Mouse (Mus musculus): Measurements from ENCODE around the gene Col17a1.

Gene Col17a1

DNA sequence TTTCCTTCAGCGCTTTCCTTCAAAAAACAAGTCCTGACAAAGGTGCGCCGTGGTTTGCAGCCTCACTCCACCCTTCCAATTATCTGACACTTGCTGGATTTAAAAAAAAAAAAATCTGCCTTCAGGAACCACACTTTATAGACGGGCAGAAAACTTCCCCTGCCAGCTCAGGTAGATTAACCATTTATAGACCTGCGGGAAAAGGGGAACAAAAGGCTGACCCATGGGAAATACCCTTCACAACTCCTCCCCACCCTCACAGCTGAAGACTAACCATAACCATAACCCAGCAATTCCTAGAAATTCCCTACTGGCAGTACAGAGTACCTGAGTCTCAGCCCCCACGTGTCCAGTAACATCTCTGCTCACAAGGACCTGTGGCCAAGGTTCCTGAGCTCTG lies at the start of gene Col17a1:
Col17a1 (minus strand) TSS at position 101 of the 400 bp plus-strand sequence.
- DNase-seq (ENCODE audit: low spot score): no peak

DNA sequence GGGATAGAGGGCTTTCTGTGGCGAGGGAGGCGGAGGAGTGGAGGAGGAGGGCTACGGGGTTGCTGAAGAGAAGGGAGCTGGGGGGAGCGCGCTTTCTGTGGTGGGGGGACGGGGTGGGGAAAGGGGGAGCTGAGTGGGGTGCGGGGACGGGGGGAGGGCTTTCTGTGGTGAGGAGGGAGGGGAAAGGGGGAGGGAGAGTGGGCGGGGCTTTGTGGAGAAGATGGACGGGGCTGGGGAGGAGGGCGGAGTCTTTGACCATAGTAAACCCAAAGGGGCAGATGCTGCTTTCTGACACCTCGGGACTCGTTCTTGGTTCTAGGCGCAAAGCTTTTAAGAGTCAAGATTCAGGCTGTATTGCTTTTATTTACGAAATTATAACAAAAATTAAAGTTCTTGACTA lies 40.0 kb upstream of the Col17a1 start:
- DNase-seq (ENCODE audit: low spot score): peak; percentile 64

DNA sequence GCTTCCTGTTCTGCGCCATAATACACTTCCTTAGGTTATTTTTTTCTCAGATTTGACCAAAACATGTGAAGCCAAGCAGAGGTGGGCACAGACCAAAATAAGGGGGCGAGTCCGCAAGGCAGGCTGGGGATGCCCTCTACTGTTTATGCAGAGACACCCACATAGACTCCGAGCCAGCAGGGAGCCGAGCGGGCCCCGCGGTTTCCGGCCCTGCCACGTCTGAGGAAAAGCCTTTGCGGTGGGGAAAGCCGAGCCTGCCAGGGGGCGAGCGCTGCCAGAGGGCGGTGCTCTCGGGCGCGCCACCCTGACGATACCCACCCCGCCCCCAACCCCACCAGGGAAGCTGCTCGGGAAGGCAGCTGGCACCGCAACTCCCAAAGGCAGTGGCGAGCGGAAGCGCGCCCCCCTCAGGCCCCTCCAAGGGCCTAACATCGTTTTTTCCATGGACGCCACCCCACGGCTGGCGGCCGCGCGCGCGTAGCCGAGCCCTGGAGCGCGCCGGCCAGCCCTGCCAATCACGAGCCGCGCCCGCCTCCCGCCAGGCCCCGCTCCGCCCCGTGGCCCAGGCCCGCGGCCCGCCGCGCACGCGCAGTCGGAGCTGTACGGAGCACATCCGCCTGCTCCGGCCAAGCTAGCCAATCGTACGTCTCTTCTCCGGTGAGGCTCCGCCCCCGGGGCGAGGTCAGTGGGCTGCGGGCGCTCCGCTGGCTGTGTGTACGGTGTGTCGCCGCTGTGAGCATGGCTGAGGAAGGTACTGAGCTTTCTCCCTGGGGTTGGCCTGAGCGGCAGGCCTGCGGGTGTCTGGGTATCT lies 39.4 kb upstream of the Col17a1 start, which contains the start of gene Sfr1:
Sfr1 (plus strand) TSS at position 612 of the 811 bp plus-strand sequence.
- DNase-seq (ENCODE audit: low spot score): peak; percentile 99

DNA sequence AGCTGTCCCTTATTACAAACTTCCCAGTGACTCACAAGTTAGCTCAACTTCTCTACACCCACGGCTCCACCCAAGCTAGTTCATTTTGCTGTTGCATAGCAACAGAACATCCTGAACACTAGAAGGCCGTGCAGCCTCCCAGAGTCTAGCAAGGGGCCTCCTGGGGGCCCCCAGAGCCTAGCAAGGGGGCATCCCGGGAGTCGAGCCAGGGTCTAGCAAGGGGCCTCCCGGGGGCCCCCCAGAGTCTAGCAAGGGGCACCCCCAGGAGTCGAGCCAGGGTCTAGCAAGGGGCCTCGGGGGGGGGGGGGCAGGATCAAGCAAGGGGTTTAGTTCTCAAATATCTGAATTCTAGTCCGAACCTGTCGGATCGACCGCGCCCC lies 38.8 kb upstream of the Col17a1 start:
- peak; percentile 76 for DNase-seq (ENCODE audit: low spot score)

DNA sequence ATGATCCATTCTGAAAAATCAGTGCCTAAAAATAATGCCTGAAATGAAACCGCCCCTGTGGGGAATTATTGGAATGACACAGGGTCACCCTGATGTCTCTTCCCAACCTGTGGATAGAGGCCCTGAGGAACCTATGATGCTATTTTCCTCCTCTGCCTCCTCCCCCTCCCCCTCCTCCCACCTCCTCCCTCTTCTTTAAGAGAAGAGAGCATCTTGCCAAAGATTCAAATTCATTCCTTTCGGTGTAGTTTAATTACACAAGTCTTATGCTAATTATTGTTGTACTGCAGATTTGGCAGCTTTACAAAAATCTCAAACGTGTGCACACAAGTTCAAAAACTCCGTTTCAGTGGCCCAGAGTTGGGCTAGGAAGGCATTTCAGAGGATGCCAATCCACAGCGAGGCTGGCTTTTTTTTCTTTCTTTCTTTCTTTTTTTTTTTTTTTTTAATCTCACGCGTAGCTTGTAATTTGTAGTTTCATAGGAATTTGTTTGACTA lies 33.8 kb upstream of the Col17a1 start:
- DNase-seq (ENCODE audit: low spot score): no peak

DNA sequence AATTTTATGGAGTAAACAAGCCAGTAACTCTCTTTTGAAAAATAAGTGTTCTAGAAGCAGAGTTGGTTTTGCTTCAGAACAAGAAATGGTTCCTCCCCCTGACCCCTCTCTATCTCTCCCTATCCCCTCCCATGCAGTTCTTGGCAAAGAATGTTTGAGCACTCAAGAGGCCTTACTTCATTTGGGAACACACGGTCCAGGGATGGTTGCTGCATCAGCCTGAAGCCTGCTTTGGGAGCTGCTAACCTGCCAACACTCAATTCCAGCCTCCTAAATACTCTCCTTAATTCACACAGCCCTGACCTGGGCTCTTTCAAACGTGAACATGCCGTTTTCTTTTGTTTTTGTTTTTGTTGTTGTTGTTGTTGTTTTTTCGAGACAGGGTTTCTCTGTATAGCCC lies 33.0 kb upstream of the Col17a1 start:
- DNase-seq (ENCODE audit: low spot score): no peak

DNA sequence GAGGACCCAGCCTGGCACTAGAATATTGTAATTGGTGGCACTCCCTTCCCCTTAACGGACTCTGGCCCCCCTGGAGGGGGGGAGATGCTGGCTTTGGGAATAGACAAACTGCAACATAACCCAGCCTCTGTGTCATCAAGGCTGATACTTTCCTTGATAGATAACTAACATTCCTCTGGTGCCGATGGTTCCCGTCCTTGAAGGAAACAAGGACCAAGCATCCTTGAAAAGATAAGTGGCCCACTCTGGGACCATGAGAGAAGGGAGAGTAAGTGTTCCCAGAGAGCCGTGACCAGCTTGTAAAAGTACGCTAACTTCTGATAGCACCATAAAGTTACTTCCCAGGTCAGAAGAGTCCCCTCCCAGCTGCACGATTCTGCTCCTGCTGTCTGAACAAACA lies 30.6 kb upstream of the Col17a1 start:
- DNase-seq (ENCODE audit: low spot score): no peak

DNA sequence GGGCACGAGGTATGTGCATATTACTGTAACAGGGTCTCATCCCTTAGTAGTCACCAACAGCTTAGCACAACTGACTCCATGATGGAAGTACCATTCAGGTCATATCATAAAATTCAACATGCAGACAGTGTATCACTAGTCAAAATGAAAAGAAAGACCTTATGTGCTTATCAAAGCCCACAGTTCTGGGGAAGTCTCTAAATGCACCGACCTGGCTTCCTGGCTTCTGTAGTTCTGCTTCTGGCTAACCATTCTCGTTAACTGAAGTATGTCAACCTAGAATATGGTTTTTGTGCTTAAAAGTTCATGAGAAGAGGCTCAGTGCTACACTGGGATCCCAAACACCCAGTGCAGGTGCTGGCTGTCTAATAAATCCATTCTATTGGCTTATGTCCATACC lies 27.3 kb upstream of the Col17a1 start:
- DNase-seq (ENCODE audit: low spot score): no peak

DNA sequence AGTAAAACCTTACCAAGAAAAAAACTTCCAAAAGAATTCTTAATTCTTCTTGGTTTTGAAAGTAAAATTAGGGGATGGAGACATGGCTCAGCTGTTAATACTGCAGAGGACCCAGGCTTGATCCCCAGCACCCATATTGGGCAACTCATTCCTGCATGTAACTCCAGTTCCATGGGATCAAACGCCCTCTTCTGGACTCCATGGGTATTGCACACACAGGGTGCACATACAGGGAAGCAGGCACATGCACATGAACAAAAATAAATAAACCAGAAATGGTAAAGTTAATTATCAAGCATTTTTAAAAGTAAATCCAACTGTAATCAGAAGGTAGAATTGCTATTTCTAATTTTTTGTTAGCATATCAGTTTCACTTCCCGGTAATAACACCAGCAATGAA lies 24.2 kb upstream of the Col17a1 start:
- no peak for DNase-seq (ENCODE audit: low spot score)

DNA sequence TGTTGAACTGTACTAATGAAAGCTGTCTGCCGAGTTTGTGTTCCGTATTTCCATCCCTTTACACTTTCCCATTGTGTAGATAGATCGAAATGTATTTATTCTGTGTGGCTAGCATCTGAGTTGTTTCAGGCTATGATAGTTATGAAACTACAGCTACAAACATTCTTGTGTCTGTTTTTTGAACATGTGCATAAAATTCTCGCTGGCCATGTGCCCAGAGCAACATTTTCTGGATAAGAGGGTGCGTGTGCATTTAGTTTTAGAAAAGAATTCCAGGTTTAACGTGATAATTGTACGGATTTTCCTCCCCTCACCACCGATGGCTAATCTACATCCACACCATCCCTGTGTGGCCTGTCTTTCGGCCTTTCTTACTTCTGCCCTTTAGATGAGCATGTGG lies 21.6 kb upstream of the Col17a1 start:
- DNase-seq (ENCODE audit: low spot score): no peak

DNA sequence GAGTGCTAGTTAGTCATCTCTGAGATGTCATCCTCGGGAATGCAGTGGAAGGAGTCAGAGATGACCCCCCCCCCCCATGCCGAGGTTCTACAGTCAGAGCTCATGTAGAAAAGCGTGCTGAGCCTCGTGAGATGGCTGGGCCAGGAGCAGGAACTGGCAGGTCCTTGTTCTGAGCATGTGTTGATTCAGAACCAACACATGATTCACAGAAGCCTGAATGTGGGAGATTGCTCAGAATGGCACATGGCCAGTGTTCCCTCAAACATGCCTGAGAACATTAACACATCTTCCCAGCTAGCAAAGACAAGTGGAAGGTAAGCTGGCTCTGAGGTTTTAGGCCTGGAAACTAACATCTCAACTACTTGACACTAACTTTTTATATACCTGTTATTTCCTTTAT lies 18.5 kb upstream of the Col17a1 start:
- no peak for DNase-seq (ENCODE audit: low spot score)

DNA sequence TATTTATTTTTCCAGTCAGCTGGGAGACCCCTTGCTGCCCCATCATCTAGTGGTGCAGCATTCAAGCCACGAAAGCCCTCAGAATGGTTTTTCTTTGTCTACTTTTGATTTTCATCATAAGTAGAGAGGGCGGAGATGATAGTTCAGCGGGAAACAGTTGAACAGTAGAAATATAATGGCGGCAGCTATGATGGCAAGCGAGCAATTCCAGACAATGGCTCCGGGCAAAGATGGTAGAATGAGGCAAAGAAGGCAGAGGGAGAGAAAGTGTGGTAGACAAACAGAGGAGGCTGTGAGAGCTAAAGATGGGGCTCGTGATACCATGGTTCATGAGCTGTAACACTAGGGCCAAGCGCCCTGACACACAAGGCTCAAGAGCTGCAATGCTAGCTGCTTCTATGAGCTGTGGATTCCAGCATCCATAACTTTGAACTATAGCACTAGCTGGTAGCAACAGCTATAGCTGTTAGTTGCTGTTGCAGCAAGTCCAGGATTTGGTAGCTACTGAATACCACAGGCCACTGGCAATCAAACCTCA lies 13.9 kb upstream of the Col17a1 start:
- DNase-seq (ENCODE audit: low spot score): no peak

DNA sequence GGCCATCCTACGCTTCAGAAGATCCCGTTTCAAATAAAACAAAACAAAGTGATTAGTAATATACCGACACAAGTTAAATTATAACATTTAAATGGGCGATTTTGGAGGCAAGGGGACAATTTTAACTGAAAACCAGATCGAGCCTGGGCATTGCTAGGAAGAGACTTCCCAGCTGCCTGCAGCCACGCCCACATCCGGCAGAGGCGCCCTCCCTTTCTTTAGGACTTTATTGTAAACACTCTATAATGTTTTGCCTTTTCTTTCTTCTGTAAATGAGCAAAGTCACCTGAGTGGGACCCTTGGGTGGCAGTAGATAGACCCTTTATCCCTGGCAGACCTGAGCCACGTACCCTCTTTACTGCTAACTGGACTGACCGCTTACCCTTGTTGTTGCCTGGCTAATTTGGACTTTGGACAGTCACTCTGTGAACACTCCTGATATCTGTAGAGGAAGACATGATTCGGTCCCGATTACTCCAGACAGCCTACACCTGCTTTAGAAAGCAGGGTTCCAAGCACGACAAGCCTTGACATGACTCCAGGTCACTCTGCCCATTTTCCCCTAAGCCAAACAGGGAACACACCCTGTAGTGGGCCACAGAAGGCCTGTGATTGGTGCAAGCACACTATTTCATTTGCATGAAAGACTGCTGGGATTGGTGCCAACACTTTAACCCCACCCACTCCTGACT lies 13.3 kb upstream of the Col17a1 start:
- DNase-seq (ENCODE audit: low spot score): no peak

DNA sequence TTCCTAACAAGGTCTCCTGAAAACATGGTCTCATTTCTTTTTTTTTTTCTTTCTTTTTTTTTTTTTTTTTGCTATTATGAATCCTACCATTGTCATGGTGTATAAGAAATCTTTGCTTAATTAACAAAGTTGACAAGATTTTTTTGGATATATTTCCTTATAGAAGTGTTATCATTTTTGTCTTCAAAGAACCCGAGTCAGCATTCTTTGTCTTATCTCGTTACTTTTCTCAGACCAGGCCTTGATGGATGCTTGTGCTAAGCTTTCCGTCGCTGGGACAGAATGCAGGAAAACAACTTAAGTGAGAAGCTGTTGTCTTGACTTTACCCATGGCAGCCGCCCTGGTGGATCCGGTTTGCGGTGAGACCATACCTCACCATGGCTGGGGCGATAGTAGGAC lies 8.6 kb upstream of the Col17a1 start:
- DNase-seq (ENCODE audit: low spot score): no peak

DNA sequence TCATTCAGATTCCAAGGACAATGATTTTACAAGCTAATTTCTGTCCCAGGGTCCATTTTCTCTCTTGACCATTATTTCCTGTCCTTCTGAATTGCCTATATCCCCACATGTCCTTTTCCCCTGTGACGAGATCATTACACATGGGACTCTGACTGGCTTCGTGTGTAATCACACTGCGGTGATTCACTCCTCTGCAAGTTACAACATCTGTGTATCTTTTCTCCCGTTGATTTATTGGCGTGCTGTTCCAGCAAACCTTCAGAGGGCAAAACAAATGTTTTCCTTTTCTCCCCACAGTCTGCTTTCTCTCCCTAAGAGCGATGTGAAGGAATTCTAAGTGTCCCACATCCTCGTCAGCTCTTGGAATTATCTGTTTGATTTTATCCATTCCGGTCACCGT lies 7.8 kb upstream of the Col17a1 start:
- no peak for DNase-seq (ENCODE audit: low spot score)

DNA sequence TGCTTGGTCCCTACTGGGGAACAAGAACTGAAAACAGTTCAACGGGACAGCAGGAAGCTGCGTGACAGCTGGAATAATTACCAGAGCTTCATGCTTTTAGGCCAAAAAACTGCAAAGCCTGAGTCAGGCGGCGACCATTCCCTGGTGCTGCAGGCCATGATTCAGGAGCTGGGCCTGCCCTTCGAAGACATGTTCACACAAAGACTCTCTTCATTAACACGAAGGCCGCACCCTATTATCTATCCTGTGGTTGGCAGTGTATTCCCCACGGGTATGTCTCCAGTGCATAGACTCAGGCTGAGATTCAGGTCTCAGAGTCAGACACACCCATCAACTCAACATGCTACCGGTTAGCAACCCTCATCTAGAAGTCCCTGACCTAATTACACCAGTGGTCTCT lies 6.4 kb upstream of the Col17a1 start:
- DNase-seq (ENCODE audit: low spot score): no peak

DNA sequence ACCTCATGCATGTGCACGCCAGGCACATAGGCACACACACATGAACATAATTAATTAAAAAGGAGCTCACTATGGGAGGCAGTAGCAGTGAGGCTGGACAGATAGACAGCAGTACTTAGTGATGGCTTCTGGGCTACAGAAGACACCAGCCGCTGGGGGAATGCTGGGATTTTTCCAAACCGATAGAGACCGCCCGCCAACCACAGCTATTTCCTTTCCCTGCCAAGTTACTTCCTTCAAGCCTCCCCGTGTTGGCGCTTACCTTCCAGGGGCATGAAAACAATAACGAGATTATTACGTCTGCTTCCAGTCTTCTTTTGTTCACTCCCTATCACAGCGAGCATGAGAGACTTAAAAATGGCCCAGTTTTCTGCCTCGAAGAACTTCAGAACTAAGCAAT lies 5.2 kb upstream of the Col17a1 start:
- no peak for DNase-seq (ENCODE audit: low spot score)

DNA sequence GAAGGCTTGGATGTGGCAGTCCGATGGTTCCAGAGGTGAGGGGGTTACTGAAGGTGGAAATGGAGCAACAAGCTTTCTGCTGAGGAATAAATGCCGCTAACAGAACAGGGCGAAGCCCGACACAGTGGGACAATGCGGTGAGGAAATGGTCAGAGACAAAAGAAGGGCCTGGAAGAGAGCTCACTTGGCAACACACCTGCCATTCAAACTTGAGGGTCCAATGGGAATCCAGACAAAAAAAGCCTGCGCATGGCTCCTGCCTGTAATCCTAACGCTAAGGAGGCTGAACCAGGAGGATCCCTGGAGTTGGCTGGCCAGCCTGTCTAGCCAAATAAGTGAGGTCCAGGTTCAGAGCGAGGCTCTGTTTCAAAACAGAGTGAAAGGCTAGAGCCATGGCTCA lies 4.5 kb upstream of the Col17a1 start:
- DNase-seq (ENCODE audit: low spot score): no peak

DNA sequence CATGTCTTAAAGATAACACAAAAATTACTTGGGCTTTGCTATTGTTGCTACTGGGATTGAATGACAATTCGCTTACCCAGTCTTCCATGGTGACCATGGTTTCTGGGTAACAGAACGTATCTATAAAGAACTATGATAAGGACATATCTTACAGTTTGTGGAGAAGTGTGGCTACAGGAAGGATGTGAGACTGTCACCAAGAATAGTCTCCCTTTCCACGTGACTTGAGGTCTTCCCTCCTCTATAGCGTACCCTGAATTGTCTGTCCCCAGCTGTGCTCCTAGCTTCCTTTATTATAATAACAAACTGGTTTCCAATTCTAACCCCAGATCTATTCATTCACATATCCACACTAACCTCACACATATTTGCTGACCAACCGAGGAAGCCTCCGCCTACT lies 3.8 kb upstream of the Col17a1 start:
- DNase-seq (ENCODE audit: low spot score): no peak

DNA sequence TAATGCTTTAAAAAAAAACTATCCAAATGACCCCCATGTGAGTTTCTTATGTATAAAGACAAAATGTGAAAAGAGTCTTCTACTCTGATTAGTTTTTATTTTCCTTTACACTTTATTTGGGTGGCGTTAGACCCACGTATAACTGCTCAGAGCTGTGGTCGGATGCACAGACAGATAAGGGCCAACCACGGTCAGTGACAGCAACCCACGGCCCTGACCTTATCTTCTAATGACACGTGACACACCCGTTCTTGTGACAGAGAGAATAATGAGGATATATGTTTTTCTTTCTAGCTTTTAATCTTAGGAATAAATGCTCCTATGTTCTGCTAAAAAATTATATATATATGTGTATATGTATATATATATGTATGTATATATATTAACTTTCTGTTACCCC lies 2.3 kb downstream of the Col17a1 start:
- no peak for DNase-seq (ENCODE audit: low spot score)

DNA sequence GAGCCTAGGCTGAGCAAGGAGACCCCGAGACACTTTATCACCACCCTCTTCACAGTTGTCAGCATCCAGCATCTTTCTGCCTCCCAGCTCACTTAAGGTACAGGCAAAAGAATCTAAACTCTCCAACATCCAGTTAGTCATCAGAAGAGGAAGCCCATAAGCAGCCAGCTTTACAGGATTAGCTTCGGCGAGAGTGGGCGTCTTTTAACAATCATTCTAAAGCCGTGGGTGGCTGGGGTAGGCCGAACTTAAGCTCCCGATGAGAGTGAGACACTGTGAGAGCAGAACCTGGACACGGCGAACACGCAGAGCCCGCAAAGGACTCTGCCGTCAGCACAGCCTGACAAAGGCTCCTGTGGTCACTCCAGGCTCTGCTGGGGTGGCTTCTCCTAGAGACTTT lies 13.2 kb downstream of the Col17a1 start:
- DNase-seq (ENCODE audit: low spot score): no peak

DNA sequence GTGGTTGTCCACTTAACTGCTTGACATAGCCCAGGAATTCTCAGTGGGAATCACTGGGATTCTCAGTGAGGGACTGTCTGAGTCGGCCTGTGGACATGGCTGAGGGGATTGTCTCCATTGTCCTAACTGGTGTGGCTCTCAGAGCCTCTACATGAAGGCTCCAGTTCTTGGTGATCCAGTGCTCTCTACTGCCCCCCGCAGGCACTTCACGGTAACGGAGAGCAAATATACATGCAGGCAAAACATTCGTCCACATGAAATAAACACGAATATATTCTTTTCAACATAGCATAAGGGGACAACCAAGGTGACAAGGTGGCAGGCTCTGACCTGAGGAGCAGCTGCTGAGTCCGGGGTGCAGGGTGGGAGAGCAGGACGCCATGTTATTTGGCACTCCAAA lies 17.5 kb downstream of the Col17a1 start:
- no peak for DNase-seq (ENCODE audit: low spot score)

DNA sequence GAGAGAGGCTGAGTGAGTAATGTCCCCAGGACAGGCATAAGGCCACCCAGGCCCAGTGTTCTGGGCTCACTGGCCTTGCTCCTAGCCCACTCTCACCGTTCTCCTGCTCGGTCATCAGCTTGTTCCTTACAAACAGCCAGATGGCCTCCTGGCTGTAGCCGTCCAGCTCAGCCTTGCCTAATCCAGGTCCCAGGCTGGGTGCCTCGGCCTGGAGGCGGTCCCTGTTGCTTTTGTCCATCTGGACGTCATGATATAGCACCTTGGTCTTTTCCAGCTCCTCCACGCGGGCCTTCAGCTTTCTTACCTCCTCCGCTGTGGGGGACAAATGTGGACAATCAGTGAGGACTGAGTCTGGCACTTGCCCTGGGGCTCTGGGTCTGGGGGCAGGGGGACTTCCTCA lies 23.5 kb downstream of the Col17a1 start:
- DNase-seq (ENCODE audit: low spot score): peak; percentile 56
